Mouse (Mus musculus) hindbrain, embryonic 13.5 days (tissue): ENCODE data around the gene Selenow. TPM values are rescaled to one million over a fixed set of nuclear protein-coding genes. Genes with fewer than 3 reads are reported as not detected.

Experiments used
- ATAC-seq: fragments of 200-750 bp; cut with Nextera tagmentation; 2 replicates; pipeline ENCODE4 v1.8.0; 2017; ENCODE audit warnings: moderate TSS enrichment; ENCODE audit not compliant: low FRiP score
- H3K27ac ChIP-seq: fragments of 300-500 bp; sonication (generic); 2 replicates; pipeline ENCODE4 v1.5.1; 2015; ENCODE audit warnings: inconsistent platforms, mild to moderate bottlenecking, moderate library complexity
- H3K27me3 ChIP-seq: fragments of 300-500 bp; sonication (generic); 2 replicates; pipeline ENCODE4 v1.6.1; 2015; ENCODE audit warnings: mild to moderate bottlenecking, inconsistent platforms
- H3K36me3 ChIP-seq: fragments of 300-500 bp; sonication (generic); 2 replicates; pipeline ENCODE4 v1.6.1; 2015; ENCODE audit warnings: mild to moderate bottlenecking, inconsistent platforms
- H3K4me1 ChIP-seq: fragments of 300-500 bp; sonication (generic); replicated peaks from 2 replicates; pipeline ENCODE4 v1.6.1; 2015; ENCODE audit warnings: inconsistent platforms
- H3K4me2 ChIP-seq: fragments of 300-500 bp; sonication (generic); 2 replicates; pipeline ENCODE4 v1.6.1; 2015; ENCODE audit warnings: inconsistent platforms, mild to moderate bottlenecking, moderate library complexity
- H3K4me3 ChIP-seq: fragments of 300-500 bp; sonication (generic); 2 replicates; pipeline ENCODE4 v1.5.1; 2015; ENCODE audit warnings: mild to moderate bottlenecking, inconsistent platforms
- H3K9ac ChIP-seq: fragments of 300-500 bp; sonication (generic); 2 replicates; pipeline ENCODE4 v1.6.1; 2015; ENCODE audit warnings: mild to moderate bottlenecking, inconsistent platforms
- H3K9me3 ChIP-seq: fragments of 300-500 bp; sonication (generic); 2 replicates; pipeline ENCODE4 v1.6.1; 2016; ENCODE audit warnings: inconsistent platforms
- WGBS: fragments of 180-500 bp; shearing (Covaris S2); methylation state at CpG from one replicate; pipeline ENCODE4 v1.1.7; 2015; 5-methylcytosine and 5-hydroxymethylcytosine counted together
- polyA plus RNA-seq: library from polyadenylated mRNA; unstranded; fragments of >200 nt; fragmentation: Nextera tagmentation; extraction: Ambion mirVana; gene quantifications from 2 replicates; pipeline ENCODE4 v1.2.1, GENCODE M21; 2015

Selenow gene
- polyA plus RNA-seq: 1,371 and 1,383 TPM in 2 replicates

DNA sequence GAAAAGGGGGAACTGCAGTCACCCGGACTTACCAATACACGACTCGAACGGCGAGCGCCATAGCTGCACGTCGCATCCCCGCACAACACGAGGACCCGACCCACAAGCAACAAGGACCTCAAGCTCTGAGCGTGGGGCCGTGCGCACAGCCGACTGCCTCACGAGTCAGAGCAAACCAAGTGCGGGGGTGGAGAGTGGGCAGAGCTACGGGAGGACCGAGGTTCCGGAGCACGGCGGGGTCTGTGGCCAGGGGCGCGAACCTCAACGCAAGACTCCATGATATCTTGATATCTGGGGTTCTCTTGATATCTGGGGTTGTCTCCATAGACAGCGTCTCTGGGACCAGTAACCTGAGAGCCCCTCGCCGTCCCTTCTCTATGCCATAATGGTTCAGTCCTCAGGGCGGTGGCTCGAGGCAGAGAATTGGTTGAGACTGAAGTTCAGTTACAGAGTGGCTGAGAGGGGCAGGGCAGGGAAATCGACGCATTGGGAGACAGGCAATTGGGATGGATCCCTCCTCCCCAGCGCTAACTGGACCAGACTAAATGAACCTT lies at the start of gene Selenow:
Selenow (minus strand) TSS at position 183 of the 554 bp plus-strand sequence.
- Histone ChIP-seq H3K27me3 (0 out of 2 replicates have a peak, but pooled peaks cover 4% of the 10 kb centered on the region), H3K9me3 (no peaks in the 10 kb centered on the region), H3K36me3 (peaks cover 28% of the 10 kb centered on the region), H3K27ac (peak within 1 kb of the TSS; percentile 88), H3K9ac (peak within 1 kb of the TSS; percentile 80), H3K4me3 (peak within 1 kb of the TSS; percentile 78), H3K4me1 (peaks cover 29% of the 10 kb centered on the region), H3K4me2 (peak within 1 kb of the TSS; percentile 75)
- peak; percentile 95 for ATAC-seq
- under 1% methylated on average over 33 of the region's 33 CpGs for WGBS

DNA sequence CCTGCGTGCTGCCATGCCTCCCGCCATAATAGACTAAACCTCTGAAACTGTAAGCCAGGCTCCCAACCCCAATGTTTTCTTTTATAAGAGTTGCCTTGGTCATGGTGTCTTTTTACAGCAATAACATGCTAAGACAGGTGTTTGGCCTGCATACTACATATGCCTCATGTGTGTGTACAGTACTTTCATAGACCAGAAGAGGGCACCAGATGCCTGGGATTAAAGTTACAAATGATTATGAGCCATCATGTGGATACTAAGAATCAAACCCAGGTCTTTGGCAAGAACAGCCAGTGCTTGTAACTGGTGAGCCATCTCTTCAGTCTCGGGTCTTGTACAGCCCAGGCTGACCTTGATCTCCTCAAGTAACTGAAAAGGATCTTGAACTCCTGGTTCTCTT lies 47.5 kb upstream of the Selenow start:
- no peaks in the 10 kb centered on the region for H3K27me3 ChIP-seq
- no peak overlapping the region for H3K27ac ChIP-seq
- no peak overlapping the region for H3K4me2 ChIP-seq
- ATAC-seq: no peak
- 86% methylated on average over 3 of the region's 3 CpGs for WGBS
- no peak overlapping the region for H3K9ac ChIP-seq
- peaks cover 48% of the 10 kb centered on the region for H3K36me3 ChIP-seq
- no peaks in the 10 kb centered on the region for H3K9me3 ChIP-seq
- H3K4me3 ChIP-seq: no peak overlapping the region
- H3K4me1 ChIP-seq: no peaks in the 10 kb centered on the region

DNA sequence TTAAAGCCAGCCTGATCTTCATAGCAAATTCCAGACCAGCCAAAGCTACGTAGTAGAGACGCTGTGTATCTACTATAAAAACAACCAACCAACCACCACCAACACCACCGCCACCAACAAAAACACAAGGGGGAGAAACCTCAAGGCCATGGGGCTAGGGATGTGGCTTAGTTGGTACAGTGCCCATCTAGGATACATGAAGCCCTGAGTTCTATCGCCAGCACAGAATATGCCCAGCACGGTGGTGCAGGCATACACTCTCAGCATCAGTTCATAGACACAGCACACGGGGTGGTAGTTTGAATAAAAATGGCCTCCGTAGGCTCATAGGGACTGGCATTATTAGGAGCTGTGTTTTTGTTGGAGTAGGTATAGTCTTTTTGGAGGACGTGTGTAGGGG lies 46.1 kb upstream of the Selenow start:
- no peaks in the 10 kb centered on the region for H3K9me3 ChIP-seq
- H3K27ac ChIP-seq: no peak overlapping the region
- no peak overlapping the region for H3K4me2 ChIP-seq
- 91% methylated on average over 8 of the region's 8 CpGs for WGBS
- H3K4me3 ChIP-seq: no peak overlapping the region
- no peaks in the 10 kb centered on the region for H3K27me3 ChIP-seq
- peaks cover 34% of the 10 kb centered on the region for H3K36me3 ChIP-seq
- no peak overlapping the region for H3K9ac ChIP-seq
- no peak for ATAC-seq
- H3K4me1 ChIP-seq: no peaks in the 10 kb centered on the region

DNA sequence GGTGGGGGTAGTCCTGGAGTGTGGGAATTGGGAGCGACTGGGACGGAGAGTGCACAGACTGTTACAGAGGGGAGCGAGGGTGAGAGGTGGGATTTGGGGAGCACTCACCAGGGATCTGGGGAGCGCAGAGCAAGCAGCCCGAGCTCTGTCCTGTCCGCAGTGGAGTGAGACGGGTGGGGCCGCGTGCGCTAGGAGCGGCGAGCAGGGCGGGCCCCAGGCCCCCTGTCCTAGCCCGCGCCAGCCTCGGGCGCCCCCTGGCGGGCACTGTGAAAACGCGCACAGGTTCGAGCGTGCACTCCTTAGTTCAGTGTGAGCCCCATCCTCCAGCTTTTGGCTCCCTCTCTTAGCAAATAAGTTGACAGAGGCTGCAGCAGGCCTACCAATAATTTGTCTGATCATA lies 45.1 kb upstream of the Selenow start, which contains the start of gene Ehd2:
Ehd2 (minus strand) TSS at position 256 of the 400 bp plus-strand sequence.
- ATAC-seq: peak; percentile 74
- Histone ChIP-seq H3K9me3 (no peaks in the 10 kb centered on the region), H3K4me1 (peaks cover 10% of the 10 kb centered on the region), H3K27me3 (no peaks in the 10 kb centered on the region), H3K4me2 (peak within 1 kb of the TSS; percentile 48), H3K36me3 (peaks cover 24% of the 10 kb centered on the region), H3K9ac (peak within 1 kb of the TSS; percentile 29; the same call in 1 of the 2 replicates), H3K4me3 (peak within 1 kb of the TSS; percentile 31), H3K27ac (no peak within 1 kb of the TSS)
- 0% methylated on average over 22 of the region's 22 CpGs for WGBS

DNA sequence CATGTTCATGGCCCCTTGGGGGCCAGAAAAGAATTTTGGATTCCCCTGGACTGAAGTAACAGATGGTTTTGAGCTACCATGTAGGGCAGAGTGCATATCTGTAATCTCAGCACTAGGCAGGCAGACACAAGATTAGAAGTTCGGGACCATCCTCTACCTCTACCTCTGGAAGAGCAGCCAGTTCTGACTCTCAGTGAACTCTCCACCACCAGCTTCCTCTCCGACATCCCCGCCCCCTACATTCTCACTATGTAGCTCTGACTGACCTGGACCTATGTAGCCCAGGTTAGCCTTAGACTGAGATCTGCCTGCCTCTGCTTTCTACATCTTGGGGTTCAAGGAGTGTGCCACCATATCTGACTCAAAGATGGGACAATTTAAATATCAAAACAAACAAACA lies 44.3 kb upstream of the Selenow start:
- no peak for ATAC-seq
- H3K4me3 ChIP-seq: no peak overlapping the region
- no peak overlapping the region for H3K27ac ChIP-seq
- no peaks in the 10 kb centered on the region for H3K27me3 ChIP-seq
- no peak overlapping the region for H3K4me2 ChIP-seq
- H3K36me3 ChIP-seq: peaks cover 16% of the 10 kb centered on the region
- peaks cover 16% of the 10 kb centered on the region for H3K4me1 ChIP-seq
- no peaks in the 10 kb centered on the region for H3K9me3 ChIP-seq
- H3K9ac ChIP-seq: no peak overlapping the region
- WGBS: 90% methylated on average over 3 of the region's 3 CpGs

GRCm38 (mm10) chr7:15963798-15964652 lies 41.8 kb upstream of the Selenow start:
- peaks cover 16% of the 10 kb centered on the region for H3K4me1 ChIP-seq
- WGBS: 90% methylated on average over 32 of the region's 32 CpGs
- H3K4me3 ChIP-seq: no peak overlapping the region
- H3K9ac ChIP-seq: no peak overlapping the region
- no peak overlapping the region for H3K27ac ChIP-seq
- ATAC-seq: no peak
- H3K4me2 ChIP-seq: no peak overlapping the region
- H3K36me3 ChIP-seq: no peaks in the 10 kb centered on the region
- no peaks in the 10 kb centered on the region for H3K9me3 ChIP-seq
- H3K27me3 ChIP-seq: no peaks in the 10 kb centered on the region

DNA sequence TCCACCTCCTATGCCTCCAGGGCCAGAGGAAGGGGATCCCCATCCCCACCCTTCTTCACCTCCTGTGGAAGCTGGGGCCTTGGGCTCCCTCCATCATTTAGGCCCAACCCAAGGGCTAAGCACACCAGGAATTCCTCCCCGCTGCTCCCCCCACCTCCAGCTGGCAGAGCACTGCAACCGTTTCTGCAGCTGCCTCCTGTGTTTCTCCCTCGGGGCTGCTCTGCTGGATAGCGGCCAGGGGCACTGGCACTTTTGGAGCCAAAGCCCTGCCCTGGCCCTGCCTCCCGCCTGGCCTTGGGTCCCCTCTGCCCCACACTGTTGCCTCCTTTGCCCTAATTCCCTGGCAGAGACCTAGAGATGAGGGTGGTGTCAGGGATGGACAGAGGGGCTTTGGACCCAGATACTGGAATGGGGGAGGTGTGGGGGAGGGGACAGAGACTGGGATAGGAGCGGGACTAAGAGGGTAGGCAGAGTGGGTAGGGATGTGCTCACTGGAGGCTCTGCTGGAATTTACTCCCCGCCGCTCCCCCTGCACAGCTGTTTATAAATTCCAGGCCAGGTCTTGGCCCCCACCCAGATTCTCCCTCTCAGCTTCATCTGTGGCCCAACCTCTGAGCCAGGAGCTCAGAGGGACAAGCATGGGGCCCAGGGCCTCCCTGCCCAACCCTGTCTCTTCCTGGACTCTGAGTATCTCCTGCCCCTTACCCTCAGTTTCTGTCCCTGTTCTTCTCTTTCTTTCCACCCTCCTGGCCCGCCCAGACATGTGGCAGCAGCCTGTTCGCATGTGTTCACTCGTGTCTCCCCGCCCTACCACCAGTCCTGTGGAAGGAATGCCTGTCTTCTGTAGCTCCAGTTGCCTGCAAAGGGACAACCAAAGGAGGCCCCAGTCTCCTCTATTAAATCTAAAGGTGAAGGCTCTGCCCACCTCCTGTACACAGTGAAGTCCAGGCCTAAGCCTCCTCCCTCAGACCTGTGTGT lies 40.4 kb upstream of the Selenow start:
- Histone ChIP-seq H3K36me3 (peaks cover under 1% of the 10 kb centered on the region; the same call in 1 of the 2 replicates), H3K27me3 (no peaks in the 10 kb centered on the region), H3K9ac (no peak overlapping the region), H3K4me3 (no peak overlapping the region), H3K4me1 (peaks cover 16% of the 10 kb centered on the region), H3K4me2 (no peak overlapping the region; the same call in 1 of the 2 replicates), H3K27ac (peak overlapping the region; percentile 44), H3K9me3 (no peaks in the 10 kb centered on the region)
- WGBS: 40% methylated on average over 12 of the region's 12 CpGs
- ATAC-seq: peak; percentile 29

- Histone ChIP-seq H3K9ac (no peak overlapping the region), H3K4me2 (no peak overlapping the region), H3K27ac (no peak overlapping the region; the same call in 1 of the 2 replicates), H3K27me3 (no peaks in the 10 kb centered on the region), H3K4me3 (no peak overlapping the region), H3K36me3 (peaks cover 3% of the 10 kb centered on the region; the same call in 1 of the 2 replicates), H3K9me3 (no peaks in the 10 kb centered on the region), H3K4me1 (peaks cover 16% of the 10 kb centered on the region)
- 84% methylated on average over 7 of the region's 7 CpGs for WGBS
- ATAC-seq: peak; percentile 2; the same call in 1 of the 2 replicates
Observed at GRCm38 (mm10) chr7:15961798-15962197, 39.6 kb upstream of the Selenow start.

- peaks cover 3% of the 10 kb centered on the region; the same call in 1 of the 2 replicates for H3K36me3 ChIP-seq
- H3K27ac ChIP-seq: no peak overlapping the region
- no peak overlapping the region for H3K4me3 ChIP-seq
- H3K4me1 ChIP-seq: peaks cover 16% of the 10 kb centered on the region
- H3K4me2 ChIP-seq: no peak overlapping the region
- no peak for ATAC-seq
- no peak overlapping the region for H3K9ac ChIP-seq
- 60% methylated on average over 4 of the region's 4 CpGs for WGBS
- no peaks in the 10 kb centered on the region for H3K9me3 ChIP-seq
- no peaks in the 10 kb centered on the region for H3K27me3 ChIP-seq
Observed at GRCm38 (mm10) chr7:15961239-15961638, 39.0 kb upstream of the Selenow start.

GRCm38 (mm10) chr7:15960691-15961090 lies 38.5 kb upstream of the Selenow start:
- no peak for ATAC-seq
- H3K4me3 ChIP-seq: no peak overlapping the region
- WGBS: 9% methylated on average over 4 of the region's 4 CpGs

DNA sequence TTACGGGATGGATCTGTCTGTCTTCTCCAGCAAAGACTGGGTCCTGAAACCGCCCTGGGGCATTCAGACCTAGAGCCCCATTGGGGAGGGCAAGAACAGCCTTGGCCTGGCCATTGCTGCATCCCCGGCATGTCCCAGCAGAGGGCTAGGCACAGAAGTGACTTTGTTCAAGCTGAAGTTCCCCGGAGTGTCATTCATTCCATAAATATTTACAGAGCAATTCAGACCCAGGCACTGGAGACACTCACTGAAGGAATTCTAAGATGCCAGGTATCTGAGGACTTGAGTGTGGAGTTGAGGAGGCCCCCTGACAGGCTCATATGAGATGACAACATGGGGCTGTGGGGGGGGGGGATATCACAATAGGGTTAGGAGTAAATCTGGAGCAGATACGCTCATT lies 33.9 kb upstream of the Selenow start:
- no peak overlapping the region for H3K9ac ChIP-seq
- peaks cover 7% of the 10 kb centered on the region; the same call in 1 of the 2 replicates for H3K4me1 ChIP-seq
- peaks cover 6% of the 10 kb centered on the region for H3K36me3 ChIP-seq
- H3K4me2 ChIP-seq: no peak overlapping the region
- no peak for ATAC-seq
- 0 out of 2 replicates have a peak, but pooled peaks cover 4% of the 10 kb centered on the region for H3K27me3 ChIP-seq
- H3K4me3 ChIP-seq: no peak overlapping the region
- no peak overlapping the region for H3K27ac ChIP-seq
- 82% methylated on average over 5 of the region's 5 CpGs for WGBS
- H3K9me3 ChIP-seq: no peaks in the 10 kb centered on the region

More at GRCm38 (mm10) chr7:15960691-15961090, 38.5 kb upstream of the Selenow start:
- Histone ChIP-seq H3K9ac (no peak overlapping the region), H3K27ac (no peak overlapping the region), H3K9me3 (no peaks in the 10 kb centered on the region), H3K4me1 (peaks cover 16% of the 10 kb centered on the region), H3K36me3 (peaks cover 3% of the 10 kb centered on the region; the same call in 1 of the 2 replicates), H3K4me2 (no peak overlapping the region), H3K27me3 (0 out of 2 replicates have a peak, but pooled peaks cover 4% of the 10 kb centered on the region)
